Mouse (Mus musculus): ENCODE measurements around the gene Creb3l2.
"Not testable (repeated sequence)": the region's sequence is repeated elsewhere in the genome, so short reads cannot be mapped to it uniquely, and the experiment has no call there.

The Creb3l2 gene

GRCm38 (mm10) chr6:37442041-37442667, at the start of gene Creb3l2:
Creb3l2 (minus strand) TSS chr6:37442146.
- peak; percentile 86 for DNase-seq (ENCODE audit: low spot score)

GRCm38 (mm10) chr6:37486502-37486901, 44.6 kb upstream of the Creb3l2 start:
- no peak for DNase-seq (ENCODE audit: low spot score)

- DNase-seq (ENCODE audit: low spot score): no peak
These were observed 42.7 kb upstream of the Creb3l2 start for GRCm38 (mm10) chr6:37484588-37485070.

- DNase-seq (ENCODE audit: low spot score): no peak
These were observed 41.3 kb upstream of the Creb3l2 start for GRCm38 (mm10) chr6:37483262-37483661.

- DNase-seq (ENCODE audit: low spot score): no peak
These were observed 39.2 kb upstream of the Creb3l2 start for GRCm38 (mm10) chr6:37481147-37481546.

GRCm38 (mm10) chr6:37480008-37480407, 38.1 kb upstream of the Creb3l2 start:
- no peak for DNase-seq (ENCODE audit: low spot score)

- DNase-seq (ENCODE audit: low spot score): no peak
These were observed 36.5 kb upstream of the Creb3l2 start for GRCm38 (mm10) chr6:37478481-37478880.

GRCm38 (mm10) chr6:37473674-37474342, 31.9 kb upstream of the Creb3l2 start:
- no peak for DNase-seq (ENCODE audit: low spot score)

GRCm38 (mm10) chr6:37470216-37470615, 28.3 kb upstream of the Creb3l2 start:
- DNase-seq (ENCODE audit: low spot score): no peak

- DNase-seq (ENCODE audit: low spot score): no peak
These were observed 23.9 kb upstream of the Creb3l2 start for GRCm38 (mm10) chr6:37465847-37466246.

- no peak for DNase-seq (ENCODE audit: low spot score)
These were observed 23.4 kb upstream of the Creb3l2 start for GRCm38 (mm10) chr6:37465356-37465755.

GRCm38 (mm10) chr6:37464585-37464984, 22.6 kb upstream of the Creb3l2 start:
- DNase-seq (ENCODE audit: low spot score): no peak

GRCm38 (mm10) chr6:37463517-37464482, 21.9 kb upstream of the Creb3l2 start:
- not testable (repeated sequence) for DNase-seq (ENCODE audit: low spot score)

GRCm38 (mm10) chr6:37460681-37461080, 18.7 kb upstream of the Creb3l2 start:
- DNase-seq (ENCODE audit: low spot score): no peak

GRCm38 (mm10) chr6:37459656-37460055, 17.7 kb upstream of the Creb3l2 start:
- not testable (repeated sequence) for DNase-seq (ENCODE audit: low spot score)

- DNase-seq (ENCODE audit: low spot score): no peak
These were observed 16.2 kb upstream of the Creb3l2 start for GRCm38 (mm10) chr6:37457990-37458655.

- no peak for DNase-seq (ENCODE audit: low spot score)
These were observed 13.6 kb upstream of the Creb3l2 start for GRCm38 (mm10) chr6:37455540-37455939.

GRCm38 (mm10) chr6:37453047-37453446, 11.1 kb upstream of the Creb3l2 start:
- no peak for DNase-seq (ENCODE audit: low spot score)

- DNase-seq (ENCODE audit: low spot score): no peak
These were observed 9.7 kb upstream of the Creb3l2 start for GRCm38 (mm10) chr6:37451664-37452063.

GRCm38 (mm10) chr6:37447704-37448466, 5.9 kb upstream of the Creb3l2 start:
- no peak for DNase-seq (ENCODE audit: low spot score)

GRCm38 (mm10) chr6:37442781-37443180, 835 bp upstream of the Creb3l2 start:
- no peak for DNase-seq (ENCODE audit: low spot score)

All from urinary bladder, postnatal 10 days (tissue).